Mouse (Mus musculus) spleen, adult 2 months (tissue): ENCODE results near the gene Snx22.

ENCODE experiments used
- CTCF ChIP-seq: fragments of 200-500 bp; IDR thresholded peaks from 2 replicates; pipeline ENCODE4 v1.5.1; 2011; ENCODE audit warnings: mild to moderate bottlenecking, inconsistent platforms; ENCODE audit not compliant: insufficient read depth, insufficient read length, insufficient replicate concordance; ENCODE audit errors: extremely low read depth
- POLR2A ChIP-seq: fragments of 200-500 bp; IDR thresholded peaks from 2 replicates; pipeline ENCODE4 v1.6.1; 2011; ENCODE audit warnings: low read depth, low read length, inconsistent platforms

DNA sequence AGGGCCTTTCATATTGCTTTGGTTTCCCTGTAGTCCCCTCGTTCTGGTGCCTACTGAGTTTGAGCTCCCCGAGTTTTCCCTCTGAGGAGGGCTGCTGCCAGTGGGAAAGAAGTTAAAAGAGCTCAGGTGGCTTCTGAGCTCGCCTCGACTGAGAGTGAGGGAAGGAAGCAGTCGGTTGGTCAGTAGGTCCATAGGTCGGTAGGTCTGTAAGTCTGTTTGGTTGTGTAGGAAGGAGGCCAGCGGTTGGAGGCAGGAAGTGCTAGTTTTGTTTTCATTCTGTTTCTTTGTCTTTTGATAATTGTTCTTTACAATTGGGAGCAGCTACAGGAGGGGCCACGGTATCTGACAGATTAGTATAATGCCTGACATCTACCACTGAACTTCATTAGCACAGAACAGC lies 40.6 kb upstream of the Snx22 start:
- TF ChIP-seq POLR2A (no peak), CTCF (no peak)
